23 mouse cellular contexts compared by ENCODE assay signal in the genomic region with DNA sequence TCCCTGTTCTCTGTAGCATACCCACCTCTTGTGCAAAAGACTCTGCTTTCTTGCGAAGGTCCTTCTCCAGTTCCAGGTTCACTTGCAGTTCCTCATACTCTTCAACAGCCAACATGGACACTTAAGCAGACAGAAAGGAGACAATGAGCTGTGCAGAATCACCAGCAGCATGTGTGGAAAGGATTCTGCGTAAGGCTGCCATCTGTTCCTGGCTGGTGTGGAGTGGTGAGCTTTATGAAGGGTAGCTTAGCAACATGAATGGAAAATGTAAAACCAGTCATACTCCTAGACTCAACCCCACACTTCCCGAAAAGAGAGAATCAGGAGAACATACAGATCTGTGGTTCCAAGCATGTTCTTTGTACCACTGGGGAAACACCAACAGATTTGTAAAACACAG. TPM values are rescaled to one million over a fixed set of nuclear protein-coding genes. Genes with fewer than 3 reads are reported as not detected.
DNase-seq lines count a peak whose midpoint lies in the region; ATAC-seq lines count a peak whose summit lies in the region.
"Had no signal": no experiment of that assay in that cellular context is flagged by ENCODE, and none has a peak within 500 bp of the region (broad histone marks: within the 10 kb centered on the region; RNA-seq: fewer than 3 reads in every experiment).

No protein-coding gene starts in this region.

- H3K4me3 ChIP-seq in forebrain, embryonic 15.5 days: no peak overlapping the region
- no peak overlapping the region for H3K4me3 ChIP-seq in forebrain, embryonic 11.5 days (ENCODE audit: low read depth, low read length)
- H3K4me3 ChIP-seq: embryonic facial prominence, embryonic 12.5 days; erythroblast, embryonic 14.5 days; heart, embryonic 10.5 days; hindbrain, embryonic 10.5 days; left cerebral cortex, adult 2 months; limb, embryonic 13.5 days; liver, embryonic 13.5 days had no signal

- no peaks in the 10 kb centered on the region for H3K4me1 ChIP-seq in forebrain, embryonic 15.5 days
- no peaks in the 10 kb centered on the region for H3K4me1 ChIP-seq in forebrain, embryonic 11.5 days (replicated peaks; ENCODE audit: control insufficient read depth, insufficient read depth, low read length)
- H3K4me1 ChIP-seq: embryonic facial prominence, embryonic 12.5 days; heart, embryonic 10.5 days; hindbrain, embryonic 10.5 days; limb, embryonic 13.5 days; liver, embryonic 13.5 days had no signal

- no peaks in the 10 kb centered on the region for H3K27me3 ChIP-seq in forebrain, embryonic 15.5 days
- no peaks in the 10 kb centered on the region for H3K27me3 ChIP-seq in forebrain, embryonic 11.5 days (ENCODE audit: control insufficient read depth, insufficient read depth, low read length)
- H3K27me3 ChIP-seq: CH12.LX; embryonic facial prominence, embryonic 12.5 days; limb, embryonic 13.5 days had no signal

- no peak overlapping the region for H3K4me2 ChIP-seq in forebrain, embryonic 15.5 days (replicated peaks)
- no peak overlapping the region for H3K4me2 ChIP-seq in forebrain, embryonic 11.5 days (ENCODE audit: low read depth, low read length, severe bottlenecking)
- H3K4me2 ChIP-seq: embryonic facial prominence, embryonic 12.5 days; limb, embryonic 13.5 days; liver, embryonic 13.5 days; lung, embryonic 14.5 days had no signal

- ATAC-seq in forebrain, embryonic 15.5 days (replicated peaks): no peak
- no peak for ATAC-seq in forebrain, embryonic 11.5 days (replicated peaks; ENCODE audit: low FRiP score)
- ATAC-seq in CD4-positive, CD25-positive, alpha-beta regulatory T cell, adult 4 months: no peak

- H3K9me3 ChIP-seq in forebrain, embryonic 15.5 days: no peaks in the 10 kb centered on the region
- H3K9me3 ChIP-seq in forebrain, embryonic 11.5 days (ENCODE audit: control insufficient read depth, low read length): no peaks in the 10 kb centered on the region
- H3K9me3 ChIP-seq: embryonic facial prominence, embryonic 12.5 days; heart, embryonic 10.5 days; hindbrain, embryonic 10.5 days; limb, embryonic 13.5 days; liver, embryonic 13.5 days had no signal

- peak overlapping the region; percentile 9; the same call in 1 of the 2 replicates for H3K27ac ChIP-seq in forebrain, embryonic 15.5 days (replicated peaks)
- no peak overlapping the region for H3K27ac ChIP-seq in forebrain, embryonic 11.5 days (ENCODE audit: low read depth, low read length)
- H3K27ac ChIP-seq: embryonic facial prominence, embryonic 12.5 days; heart, embryonic 10.5 days; hindbrain, embryonic 10.5 days; kidney, postnatal 0 days; left cerebral cortex, adult 2 months; limb, embryonic 13.5 days; liver, embryonic 13.5 days had no signal

- WGBS in forebrain, embryonic 15.5 days: 79% methylated on average over 3 of the region's 3 CpGs
- WGBS in forebrain, embryonic 11.5 days: 94% methylated on average over 3 of the region's 3 CpGs

- no peak for DNase-seq in forebrain, embryonic 11.5 days (ENCODE audit: low spot score)
- peak; percentile 65 for DNase-seq in right cerebral cortex, adult 18-20 months
- DNase-seq in right cerebral cortex, postnatal 4 days: no peak
- peak; percentile 64 for DNase-seq in layer of hippocampus, adult 9-11 months
- DNase-seq in right cerebral cortex, postnatal 36 days (ENCODE audit: low spot score in 2 of 2): peak; percentile 41 to 50
- DNase-seq in heart, adult 8-10 months (ENCODE audit: low spot score): no peak
- DNase-seq: adrenal gland, postnatal 25 days; cerebellum, adult 2 months; kidney, adult 11 months; liver, embryonic 13.5 days; lung, embryonic 14.5 days; lung, postnatal 36 days had no signal

- no peak overlapping the region for H3K9ac ChIP-seq in forebrain, embryonic 15.5 days (replicated peaks)
- no peak overlapping the region for H3K9ac ChIP-seq in forebrain, embryonic 11.5 days (ENCODE audit: low read length)
- H3K9ac ChIP-seq: embryonic facial prominence, embryonic 12.5 days; limb, embryonic 13.5 days; liver, embryonic 13.5 days; lung, embryonic 14.5 days had no signal

- peaks cover 46% of the 10 kb centered on the region; the same call in 1 of the 2 replicates for H3K36me3 ChIP-seq in forebrain, embryonic 15.5 days
- H3K36me3 ChIP-seq in forebrain, embryonic 11.5 days (ENCODE audit: control insufficient read depth, insufficient read depth, low read length): no peaks in the 10 kb centered on the region
- H3K36me3 ChIP-seq: embryonic facial prominence, embryonic 12.5 days; heart, embryonic 10.5 days; hindbrain, embryonic 10.5 days; limb, embryonic 13.5 days; liver, embryonic 13.5 days had no signal

RNA-seq across cellular contexts. Expression of gene Shtn1, which starts 47.8 kb away (rescaled TPM):
- polyA plus RNA-seq in forebrain, embryonic 15.5 days (2015; fragmentation: Nextera tagmentation; extraction: Ambion mirVana): 58.6 and 73.1 TPM in 2 replicates
- polyA plus RNA-seq in forebrain, embryonic 11.5 days (2014; fragmentation: Nextera tagmentation; extraction: Ambion mirVana): 6.0 and 6.2 TPM in 2 replicates
- polyA plus RNA-seq in CD4-positive, CD25-positive, alpha-beta regulatory T cell, adult 4 months (2017; shearing (Covaris generic)): 1 to 10 TPM in 1 of 2 experiments, under 1 TPM in 1; 0.90 to 2.9 TPM
- total RNA-seq in heart, adult 8-10 months (2022): 1 to 10 TPM; 2.1 to 3.4 (median 2.6) TPM
- total RNA-seq: MEL had no signal
- polyA plus RNA-seq: erythroblast, embryonic 14.5 days had no signal

Comparison
In these comparisons a context has a peak if more than half of its experiments do, and no peak if none do; other contexts are left out.
1. DNase-seq: peak in right cerebral cortex, adult 18-20 months (single experiment), layer of hippocampus, adult 9-11 months (single experiment) and right cerebral cortex, postnatal 36 days (2 of 2); none in forebrain, embryonic 11.5 days (single experiment), right cerebral cortex, postnatal 4 days (single experiment) and heart, adult 8-10 months (single experiment).